Mouse (Mus musculus): ENCODE measurements around the gene 5430427O19Rik. TPM values are rescaled to one million over a fixed set of nuclear protein-coding genes. Genes with fewer than 3 reads are reported as not detected.

Gene 5430427O19Rik
- polyA plus RNA-seq, 1 experiment from 2014 or later: 0.27 TPM

DNA sequence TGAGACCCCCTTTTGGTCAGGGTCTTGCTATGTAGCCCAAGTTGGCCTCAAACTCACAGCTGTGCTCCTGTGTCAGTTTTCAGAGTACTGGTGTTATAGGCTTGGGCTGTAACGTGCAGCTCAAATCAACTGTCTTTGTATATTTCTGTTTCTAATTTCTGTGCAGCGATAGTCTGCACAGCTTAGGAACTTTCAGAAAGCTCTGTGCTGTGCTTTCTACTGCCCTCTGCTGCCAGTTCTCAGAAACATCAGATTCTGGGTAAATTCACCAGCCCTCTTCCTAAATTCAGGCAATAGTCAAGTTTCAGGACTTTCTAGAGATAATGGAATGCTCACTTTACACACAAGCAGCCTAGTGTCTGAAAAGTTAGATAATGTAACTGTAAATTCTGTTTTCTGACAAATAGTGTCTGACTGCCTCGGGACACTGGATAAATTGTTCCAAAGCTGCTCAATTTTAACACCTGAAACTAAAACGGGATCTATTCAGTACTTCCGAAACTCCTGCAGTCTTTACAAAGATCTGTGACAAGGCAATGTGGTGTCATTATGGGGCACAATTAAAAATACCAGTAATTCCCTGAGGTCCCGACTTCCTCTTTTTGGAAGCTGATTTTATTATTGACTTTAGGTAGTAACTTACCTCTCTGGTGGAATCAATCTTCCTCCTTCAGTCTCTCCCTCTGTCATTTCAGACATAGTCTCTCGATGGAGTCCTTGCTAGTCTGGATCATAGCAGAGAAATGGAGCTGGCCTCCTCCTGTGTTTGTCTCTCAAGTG, 9.2 kb downstream of the 5430427O19Rik start:
- H3K4me3 ChIP-seq (replicated peaks): no peak overlapping the region
- no peak overlapping the region for H3K27ac ChIP-seq
- no peak overlapping the region for H3K9ac ChIP-seq
- no peak for ATAC-seq (ENCODE audit: insufficient read depth, low FRiP score, low read depth)
- H3K4me1 ChIP-seq: no peaks in the 10 kb centered on the region
- H3K27me3 ChIP-seq (replicated peaks): no peaks in the 10 kb centered on the region
- 55% methylated on average over 7 of the region's 7 CpGs for WGBS
- H3K4me2 ChIP-seq: no peak overlapping the region
- no peaks in the 10 kb centered on the region for H3K9me3 ChIP-seq
- H3K36me3 ChIP-seq: no peaks in the 10 kb centered on the region

DNA sequence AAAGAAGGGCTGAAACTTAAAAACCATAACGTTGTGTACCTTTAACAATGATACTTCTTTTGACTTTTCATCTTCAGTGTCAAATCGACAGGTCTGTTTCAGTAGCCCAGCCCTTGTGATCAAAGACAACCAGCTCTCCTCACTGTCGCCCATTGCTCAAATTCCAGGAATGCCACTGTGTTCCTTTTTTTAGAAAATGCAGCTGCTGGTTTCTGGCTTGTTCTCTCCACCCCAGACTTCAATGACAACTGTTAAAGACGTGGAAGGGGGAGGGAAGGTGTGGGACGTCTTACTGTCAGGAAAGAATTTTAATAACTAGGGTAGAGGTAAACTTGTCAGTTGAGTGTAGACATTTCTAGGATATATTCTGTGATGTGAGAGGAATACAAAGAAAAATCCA, 16.5 kb downstream of the 5430427O19Rik start:
- Histone ChIP-seq H3K9ac (no peak overlapping the region), H3K36me3 (no peaks in the 10 kb centered on the region), H3K4me3 (replicated peaks) (no peak overlapping the region), H3K4me2 (no peak overlapping the region), H3K27me3 (replicated peaks) (no peaks in the 10 kb centered on the region), H3K27ac (no peak overlapping the region), H3K9me3 (no peaks in the 10 kb centered on the region), H3K4me1 (no peaks in the 10 kb centered on the region)
- ATAC-seq (ENCODE audit: insufficient read depth, low FRiP score, low read depth): no peak
- 34% methylated on average over 5 of the region's 5 CpGs for WGBS

DNA sequence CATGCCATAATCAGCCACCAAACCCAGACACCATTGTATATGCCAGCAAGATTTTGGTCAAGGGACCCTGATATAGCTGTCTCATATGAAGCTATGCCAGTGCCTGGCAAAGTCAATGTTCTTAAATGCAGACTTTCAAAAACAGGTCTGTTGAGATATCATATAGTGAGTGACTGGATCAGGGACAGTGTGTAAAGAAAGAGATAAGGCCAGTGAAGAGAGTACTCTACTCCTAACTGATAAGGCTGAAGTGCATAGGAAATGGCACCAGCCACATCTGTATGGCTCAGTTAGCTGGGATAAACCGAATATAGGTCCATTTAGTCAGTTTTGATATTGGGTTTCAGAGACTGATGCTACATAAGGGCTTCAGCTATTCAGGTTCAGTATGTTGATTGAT, 31.0 kb downstream of the 5430427O19Rik start:
- ATAC-seq (ENCODE audit: insufficient read depth, low FRiP score, low read depth): no peak
- Histone ChIP-seq H3K27me3 (replicated peaks) (no peaks in the 10 kb centered on the region), H3K36me3 (no peaks in the 10 kb centered on the region), H3K9ac (no peak overlapping the region), H3K4me1 (no peaks in the 10 kb centered on the region), H3K4me2 (no peak overlapping the region), H3K27ac (no peak overlapping the region), H3K4me3 (replicated peaks) (no peak overlapping the region), H3K9me3 (no peaks in the 10 kb centered on the region)
- 46% methylated on average over 1 of the region's 1 CpGs for WGBS

DNA sequence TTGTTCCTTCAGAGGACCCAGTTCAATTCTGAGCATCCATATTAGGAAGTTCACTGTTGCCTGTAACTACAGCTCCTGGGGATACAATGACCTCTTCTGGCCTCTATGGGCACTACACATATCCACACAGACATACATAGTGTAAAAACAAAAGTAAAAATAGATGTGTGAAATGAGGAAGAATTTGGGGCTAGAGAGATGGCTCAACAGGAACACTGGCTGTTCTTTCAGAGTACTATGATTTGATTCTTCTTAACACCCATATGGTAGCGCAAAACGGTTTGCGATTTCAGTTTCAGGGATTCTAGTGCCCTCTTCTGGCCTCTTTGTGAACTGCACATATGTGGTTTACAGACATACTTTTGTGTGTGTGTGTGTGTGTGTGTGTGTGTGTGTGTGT, 48.9 kb downstream of the 5430427O19Rik start:
- WGBS: 31% methylated on average over 3 of the region's 3 CpGs
- Histone ChIP-seq H3K4me1 (no peaks in the 10 kb centered on the region), H3K36me3 (no peaks in the 10 kb centered on the region), H3K9ac (no peak overlapping the region), H3K4me2 (no peak overlapping the region), H3K27ac (no peak overlapping the region), H3K27me3 (replicated peaks) (no peaks in the 10 kb centered on the region), H3K9me3 (no peaks in the 10 kb centered on the region), H3K4me3 (replicated peaks) (no peak overlapping the region)
- ATAC-seq (ENCODE audit: insufficient read depth, low FRiP score, low read depth): no peak

DNA sequence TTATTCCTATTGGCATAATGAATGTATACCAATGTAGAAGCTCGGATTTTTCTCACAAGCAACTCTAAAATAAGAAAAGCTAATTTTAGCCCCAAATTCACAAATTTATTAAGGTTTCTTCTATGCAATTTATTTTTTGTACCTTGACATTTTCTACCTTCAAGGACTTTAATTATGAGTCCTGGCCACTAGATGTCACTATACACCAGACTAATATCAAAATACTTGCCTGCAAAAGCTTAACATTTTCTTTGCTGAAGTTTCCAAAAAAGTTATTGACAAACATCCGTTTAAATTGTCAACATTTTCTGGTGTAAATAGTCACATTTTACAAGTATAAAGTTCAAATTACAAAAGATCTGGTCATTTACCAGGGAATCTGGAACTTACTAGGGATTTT, 62.8 kb downstream of the 5430427O19Rik start:
- Histone ChIP-seq H3K27me3 (replicated peaks) (no peaks in the 10 kb centered on the region), H3K4me1 (no peaks in the 10 kb centered on the region), H3K36me3 (no peaks in the 10 kb centered on the region), H3K4me3 (replicated peaks) (no peak overlapping the region), H3K9ac (no peak overlapping the region), H3K4me2 (no peak overlapping the region), H3K9me3 (no peaks in the 10 kb centered on the region), H3K27ac (no peak overlapping the region)
- no peak for ATAC-seq (ENCODE audit: insufficient read depth, low FRiP score, low read depth)
- 9% methylated on average over 2 of the region's 2 CpGs for WGBS

Other genes with a start within 250 kb of the 5430427O19Rik start
- gene Gk, start 93.5 kb upstream of the 5430427O19Rik start, polyA plus RNA-seq (2015; fragmentation: Nextera tagmentation; extraction: Ambion mirVana): 12.0 and 12.3 TPM in 2 replicates
- not detected in 2 replicates for gene Samt3, start 173.8 kb downstream of the 5430427O19Rik start, polyA plus RNA-seq (2015; fragmentation: Nextera tagmentation; extraction: Ambion mirVana)